Mouse (Mus musculus) intestine, embryonic 16.5 days (tissue): Measurements from ENCODE around the gene Gas2l1. TPM values are rescaled to one million over a fixed set of nuclear protein-coding genes. Genes with fewer than 3 reads are reported as not detected.

Source experiments
- ATAC-seq: fragments of 200-750 bp; cut with Nextera tagmentation; 2 replicates; pipeline ENCODE4 v1.8.0; 2017; ENCODE audit warnings: moderate TSS enrichment, moderate library complexity
- H3K27ac ChIP-seq: fragments of 300-500 bp; sonication (generic); 2 replicates; pipeline ENCODE4 v1.5.1; 2014; ENCODE audit warnings: mild to moderate bottlenecking, low read length
- H3K27me3 ChIP-seq: fragments of 300-500 bp; sonication (generic); replicated peaks from 2 replicates; pipeline ENCODE4 v1.6.1; 2014; ENCODE audit warnings: low read length, control low read depth, mixed read lengths; ENCODE audit not compliant: control insufficient read depth, insufficient read depth
- H3K36me3 ChIP-seq: fragments of 300-500 bp; sonication (generic); 2 replicates; pipeline ENCODE4 v1.6.1; 2014; ENCODE audit warnings: low read length, control low read depth; ENCODE audit not compliant: control insufficient read depth, insufficient read depth
- H3K4me1 ChIP-seq: fragments of 300-500 bp; sonication (generic); 2 replicates; pipeline ENCODE4 v1.6.1; 2014; ENCODE audit warnings: low read length, control low read depth, mixed read lengths; ENCODE audit not compliant: control insufficient read depth, insufficient read depth
- H3K4me2 ChIP-seq: fragments of 300-500 bp; sonication (generic); 2 replicates; pipeline ENCODE4 v1.6.1; 2014; ENCODE audit warnings: low read depth, low read length, control low read depth
- H3K4me3 ChIP-seq: fragments of 300-500 bp; sonication (generic); 2 replicates; pipeline ENCODE4 v1.5.1; 2014; ENCODE audit warnings: mild to moderate bottlenecking, low read length
- H3K9ac ChIP-seq: fragments of 300-500 bp; sonication (generic); 2 replicates; pipeline ENCODE4 v1.6.1; 2014; ENCODE audit warnings: low read depth, low read length
- H3K9me3 ChIP-seq: fragments of 300-500 bp; sonication (generic); 2 replicates; pipeline ENCODE4 v1.6.1; 2016; ENCODE audit warnings: low read length, control low read depth; ENCODE audit not compliant: control insufficient read depth
- WGBS: fragments of 180-500 bp; shearing (Covaris S2); extraction: QIAGEN DNeasy Blood & Tissue Kit; methylation state at CpG from one replicate; pipeline ENCODE4 v1.1.7; 2014; 5-methylcytosine and 5-hydroxymethylcytosine counted together
- polyA plus RNA-seq: library from polyadenylated mRNA; unstranded; fragments of >200 nt; fragmentation: Nextera tagmentation; extraction: Ambion mirVana; gene quantifications from 2 replicates; pipeline ENCODE4 v1.2.1, GENCODE M21; 2015

Gas2l1 gene
- polyA plus RNA-seq, 1 experiment from 2014 or later = 17.5 TPM

- H3K4me2 ChIP-seq = no peak overlapping the region
- no peak overlapping the region for H3K27ac ChIP-seq
- H3K27me3 ChIP-seq = no peaks in the 10 kb centered on the region
- no peak overlapping the region for H3K4me3 ChIP-seq
- peaks cover 12% of the 10 kb centered on the region; the same call in 1 of the 2 replicates for H3K4me1 ChIP-seq
- no peaks in the 10 kb centered on the region for H3K9me3 ChIP-seq
- WGBS = 80% methylated on average over 9 of the region's 9 CpGs
- peaks cover 31% of the 10 kb centered on the region for H3K36me3 ChIP-seq
- no peak overlapping the region for H3K9ac ChIP-seq
- no peak for ATAC-seq
Observed at GRCm38 (mm10) chr11:5068126-5068971, 3.2 kb upstream of the Gas2l1 start.

GRCm38 (mm10) chr11:5067063-5067462 lies 1.9 kb upstream of the Gas2l1 start:
- H3K9ac ChIP-seq = no peak overlapping the region
- H3K4me2 ChIP-seq = no peak overlapping the region
- peaks cover 24% of the 10 kb centered on the region for H3K4me1 ChIP-seq
- no peak overlapping the region for H3K27ac ChIP-seq
- no peaks in the 10 kb centered on the region for H3K9me3 ChIP-seq
- H3K36me3 ChIP-seq = peaks cover 20% of the 10 kb centered on the region
- H3K4me3 ChIP-seq = no peak overlapping the region
- H3K27me3 ChIP-seq = no peaks in the 10 kb centered on the region
- no peak for ATAC-seq

- 16% methylated on average over 38 of the region's 38 CpGs for WGBS
Observed at GRCm38 (mm10) chr11:5064282-5065055, 658 bp downstream of the Gas2l1 start.

GRCm38 (mm10) chr11:5063561-5064281 lies 1.4 kb downstream of the Gas2l1 start:
- ATAC-seq = no peak
- WGBS = 66% methylated on average over 30 of the region's 31 CpGs
- Histone ChIP-seq H3K4me2 (peak overlapping the region; percentile 81), H3K9ac (peak overlapping the region; percentile 85), H3K4me1 (peaks cover 43% of the 10 kb centered on the region), H3K27me3 (peaks cover 27% of the 10 kb centered on the region), H3K4me3 (peak overlapping the region; percentile 67), H3K27ac (no peak overlapping the region), H3K9me3 (no peaks in the 10 kb centered on the region), H3K36me3 (no peaks in the 10 kb centered on the region)

More at GRCm38 (mm10) chr11:5064282-5065055, 658 bp downstream of the Gas2l1 start:
- peak overlapping the region; percentile 67 for H3K4me3 ChIP-seq
- H3K36me3 ChIP-seq = peaks cover 7% of the 10 kb centered on the region
- no peak overlapping the region; the same call in 1 of the 2 replicates for H3K27ac ChIP-seq
- H3K9ac ChIP-seq = peak overlapping the region; percentile 85
- H3K9me3 ChIP-seq = no peaks in the 10 kb centered on the region
- H3K27me3 ChIP-seq = peaks cover 20% of the 10 kb centered on the region
- peaks cover 38% of the 10 kb centered on the region for H3K4me1 ChIP-seq
- H3K4me2 ChIP-seq = peak overlapping the region; percentile 81
- no peak for ATAC-seq

- Histone ChIP-seq H3K9me3 (no peaks in the 10 kb centered on the region), H3K27ac (no peak overlapping the region), H3K4me1 (peaks cover 47% of the 10 kb centered on the region), H3K27me3 (peaks cover 29% of the 10 kb centered on the region), H3K4me2 (no peak overlapping the region), H3K36me3 (no peaks in the 10 kb centered on the region), H3K9ac (no peak overlapping the region; the same call in 1 of the 2 replicates), H3K4me3 (no peak overlapping the region)
- no peak for ATAC-seq
- WGBS = 76% methylated on average over 13 of the region's 13 CpGs
Observed at GRCm38 (mm10) chr11:5062860-5063505, 2.1 kb downstream of the Gas2l1 start.

GRCm38 (mm10) chr11:5062326-5062725 lies 2.8 kb downstream of the Gas2l1 start:
- Histone ChIP-seq H3K27ac (no peak overlapping the region), H3K36me3 (no peaks in the 10 kb centered on the region), H3K27me3 (peaks cover 35% of the 10 kb centered on the region), H3K4me1 (peaks cover 48% of the 10 kb centered on the region), H3K4me2 (peak overlapping the region; percentile 76), H3K9me3 (no peaks in the 10 kb centered on the region), H3K9ac (peak overlapping the region; percentile 54), H3K4me3 (peak overlapping the region; percentile 46)
- ATAC-seq = peak; percentile 2; the same call in 1 of the 2 replicates
- WGBS = 28% methylated on average over 13 of the region's 13 CpGs

- peaks cover 39% of the 10 kb centered on the region for H3K27me3 ChIP-seq
Observed at GRCm38 (mm10) chr11:5061413-5062139, 3.6 kb downstream of the Gas2l1 start.

GRCm38 (mm10) chr11:5060756-5061412 lies 4.2 kb downstream of the Gas2l1 start:
- Histone ChIP-seq H3K4me1 (peaks cover 48% of the 10 kb centered on the region), H3K27me3 (peaks cover 39% of the 10 kb centered on the region), H3K27ac (no peak overlapping the region), H3K9ac (peak overlapping the region; percentile 62), H3K4me3 (peak overlapping the region; percentile 46), H3K9me3 (no peaks in the 10 kb centered on the region), H3K36me3 (no peaks in the 10 kb centered on the region), H3K4me2 (peak overlapping the region; percentile 76)
- 67% methylated on average over 28 of the region's 28 CpGs for WGBS
- no peak for ATAC-seq

More at GRCm38 (mm10) chr11:5061413-5062139, 3.6 kb downstream of the Gas2l1 start:
- H3K27ac ChIP-seq = no peak overlapping the region
- H3K4me3 ChIP-seq = peak overlapping the region; percentile 46
- peaks cover 48% of the 10 kb centered on the region for H3K4me1 ChIP-seq
- WGBS = 6% methylated on average over 61 of the region's 62 CpGs
- H3K4me2 ChIP-seq = peak overlapping the region; percentile 76
- peak; percentile 63 for ATAC-seq
- H3K9ac ChIP-seq = peak overlapping the region; percentile 62
- H3K9me3 ChIP-seq = no peaks in the 10 kb centered on the region
- H3K36me3 ChIP-seq = no peaks in the 10 kb centered on the region
